Mouse (Mus musculus) kidney, postnatal 4 days (tissue): ENCODE results near the gene Tapt1.

ENCODE experiments used
- DNase-seq, 2 experiments: peaks; one replicate each; pipeline ENCODE4 v3.0.0; 2021; ENCODE audit warnings: mixed read lengths in 2 of 2

The Tapt1 gene

GRCm38 (mm10) chr5:44228756-44229155 is 2.3 kb upstream of the Tapt1 start:
- DNase-seq, result no peak

DNA sequence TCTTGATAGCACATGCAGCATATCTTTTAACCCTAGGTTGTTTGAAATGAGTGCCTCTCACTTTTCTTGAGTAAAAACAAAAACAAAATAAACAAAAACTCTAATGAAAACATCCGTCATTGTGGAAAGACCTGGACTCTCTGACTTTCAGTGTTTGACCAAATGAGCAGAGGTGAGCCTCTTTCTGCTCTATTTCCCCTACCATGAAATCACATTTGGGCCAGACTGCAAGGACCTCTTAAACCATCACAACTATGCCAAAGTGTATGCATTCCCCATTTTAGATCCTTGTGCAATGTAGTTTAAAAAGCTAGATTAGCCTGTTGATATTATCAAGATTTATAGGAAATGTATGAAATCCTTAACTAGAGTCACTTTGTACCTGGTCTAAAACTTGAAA is 1.9 kb upstream of the Tapt1 start:
- DNase-seq, result no peak

DNA sequence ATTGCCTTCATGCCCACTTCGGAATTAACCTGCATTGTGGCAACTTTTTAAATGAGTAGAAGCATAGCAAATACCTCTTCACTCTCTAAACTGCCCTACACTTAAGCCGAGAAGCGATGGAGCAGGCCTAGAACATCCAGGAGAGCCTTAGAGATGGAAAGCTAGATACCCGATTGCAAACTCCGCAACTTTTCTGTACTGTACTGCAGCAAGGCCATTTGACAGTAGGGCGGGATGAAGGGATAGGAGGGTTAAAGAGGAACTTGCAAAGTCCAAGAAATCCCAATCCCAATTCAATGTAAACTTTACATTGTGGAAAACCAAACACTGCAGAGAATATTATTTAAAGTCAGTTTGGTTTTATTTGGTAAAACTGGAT is 1.0 kb upstream of the Tapt1 start:
- DNase-seq, result no peak

DNA sequence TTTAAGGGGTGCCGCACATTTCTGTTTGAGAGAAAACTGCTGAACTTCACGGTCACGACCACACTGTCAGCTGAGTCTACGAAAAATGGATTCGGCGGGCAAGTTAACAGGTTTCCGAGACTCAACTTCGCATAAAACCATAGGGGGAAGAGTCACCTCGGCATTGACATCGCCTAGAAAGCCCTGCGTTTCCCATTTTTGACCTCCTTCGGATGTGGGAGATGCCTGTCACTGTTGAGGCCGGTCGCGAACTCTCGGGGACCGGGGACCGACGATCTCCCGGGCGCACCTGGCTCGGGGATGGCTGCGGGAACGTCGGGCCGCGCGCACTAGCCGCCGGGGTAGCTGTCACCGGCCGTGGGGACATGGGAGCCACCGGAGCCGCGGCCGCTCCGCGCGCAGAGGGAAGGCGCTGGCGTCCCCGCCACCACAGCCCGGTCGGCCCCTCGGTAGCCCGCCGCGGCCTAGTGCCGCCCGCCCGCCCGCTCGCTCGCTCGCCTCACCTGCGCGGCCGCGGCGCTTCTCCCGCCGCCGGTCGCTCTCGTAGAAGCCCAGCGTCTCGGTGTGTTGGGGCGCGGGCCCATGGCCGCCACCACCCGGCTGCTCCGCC is 410 bp downstream of the Tapt1 start:
- peak; percentile 50 to 71 for DNase-seq

DNA sequence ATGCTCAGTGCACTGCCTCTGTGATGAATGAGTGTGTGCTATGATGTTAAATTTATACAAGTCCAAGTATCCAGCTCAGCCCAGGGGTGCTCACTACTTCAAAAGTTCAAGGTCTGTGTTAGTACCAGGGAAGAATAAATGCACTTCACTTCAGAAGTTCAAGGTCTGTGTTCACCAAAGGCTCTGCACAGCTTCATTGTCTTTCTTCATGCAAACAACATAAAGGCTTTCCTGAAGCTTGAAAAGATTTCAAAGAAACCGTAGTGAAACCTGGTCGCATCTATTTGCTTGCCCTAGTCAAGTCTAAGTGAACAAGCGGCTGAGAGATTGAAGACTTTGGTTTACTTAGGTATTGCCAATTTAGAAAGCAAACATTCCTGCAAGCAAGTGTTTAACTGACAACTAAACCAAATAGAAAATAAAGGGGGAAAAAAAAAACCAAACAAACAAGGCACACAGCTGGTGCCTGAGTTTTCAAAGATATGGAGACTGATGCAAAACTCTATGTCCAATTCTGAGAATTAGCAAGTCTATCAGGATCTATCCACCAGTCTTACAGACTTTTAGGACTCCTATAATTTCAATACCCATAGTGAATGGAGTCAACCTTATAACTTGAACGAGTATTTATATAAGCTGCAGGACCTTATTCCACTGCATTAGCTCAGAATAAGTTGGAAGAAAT is 1.4 kb downstream of the Tapt1 start:
- no peak for DNase-seq

- DNase-seq, result peak; percentile 36 to 56
Observed at GRCm38 (mm10) chr5:44224251-44224650, 2.2 kb downstream of the Tapt1 start.

DNA sequence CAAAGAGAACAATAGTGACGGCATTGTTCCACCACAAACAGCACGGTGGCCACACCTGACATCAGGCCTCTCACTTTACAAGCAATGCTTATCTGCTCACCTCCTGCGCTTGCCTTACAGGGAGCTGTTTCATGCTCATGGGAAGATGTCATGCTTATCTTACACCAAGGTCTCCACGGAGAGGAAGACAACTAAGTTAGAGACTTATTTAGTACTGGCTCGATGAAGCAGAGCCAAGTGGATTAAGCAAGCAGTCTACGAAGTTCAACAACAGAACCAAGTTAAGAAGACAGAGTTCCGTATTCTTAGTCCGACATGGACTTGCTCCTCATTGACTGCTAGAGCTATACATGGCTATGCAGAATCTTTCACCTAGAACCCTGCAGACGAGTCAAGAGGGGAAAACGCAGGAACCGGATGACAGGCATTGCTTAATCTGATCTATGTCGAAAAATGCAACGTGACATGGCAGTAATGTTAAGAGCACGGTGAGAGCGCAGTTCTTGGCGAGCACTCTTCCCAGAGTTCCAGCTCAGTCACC is 3.0 kb downstream of the Tapt1 start:
- no peak for DNase-seq

- no peak for DNase-seq
Observed at GRCm38 (mm10) chr5:44220430-44220829, 6.0 kb downstream of the Tapt1 start.

DNA sequence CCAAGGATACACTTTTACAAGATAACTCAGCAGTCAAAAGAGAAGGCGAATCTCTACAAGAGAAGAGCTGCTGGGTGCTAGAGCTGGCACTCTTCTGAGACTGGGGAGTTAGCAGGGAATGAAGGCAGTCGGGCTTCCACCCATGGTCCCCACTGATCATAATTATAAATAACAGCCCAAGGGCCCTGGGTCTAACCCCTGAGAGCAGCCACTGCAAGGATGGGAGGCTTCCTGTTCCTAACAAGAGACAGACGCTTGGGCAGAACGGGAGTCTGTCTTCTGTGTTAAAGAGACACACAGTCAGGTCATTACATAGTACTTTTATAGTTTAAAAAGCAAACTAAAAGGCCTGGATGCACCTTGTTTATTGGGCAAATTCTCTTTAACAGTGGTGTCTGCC is 6.6 kb downstream of the Tapt1 start:
- no peak for DNase-seq

GRCm38 (mm10) chr5:44218483-44218882 is 7.9 kb downstream of the Tapt1 start:
- DNase-seq, result no peak

GRCm38 (mm10) chr5:44217685-44218041 is 8.8 kb downstream of the Tapt1 start:
- no peak for DNase-seq

DNA sequence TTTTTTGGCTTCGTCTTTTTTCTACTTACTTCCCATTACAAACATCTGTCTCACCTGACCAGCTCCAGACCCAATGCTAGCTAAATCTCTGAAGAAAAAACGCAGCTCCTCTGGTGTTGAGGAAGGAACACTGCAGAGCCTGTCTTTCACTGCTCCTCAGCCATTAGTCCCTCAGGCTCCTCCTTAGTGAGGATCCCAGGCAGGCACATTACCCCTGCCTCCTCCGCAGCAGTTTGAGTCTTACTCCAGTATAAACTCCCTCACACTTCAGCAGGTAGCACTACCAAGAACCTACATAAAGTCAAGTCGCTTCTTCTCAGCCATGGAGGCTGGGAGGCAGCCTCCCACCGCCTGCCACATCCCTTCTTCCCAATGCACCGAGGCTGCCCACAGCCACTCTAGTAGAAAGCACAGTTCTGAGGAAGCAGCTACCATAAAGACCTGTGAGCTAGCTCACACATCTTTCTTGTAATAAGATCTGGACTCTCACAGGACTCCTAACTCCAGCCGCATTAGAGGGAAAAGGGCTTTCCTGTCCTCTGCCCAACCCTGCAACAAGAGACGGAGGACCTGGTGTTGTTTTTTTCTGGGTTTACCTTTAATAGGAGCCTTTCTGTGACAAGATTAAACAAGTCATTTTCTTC is 9.3 kb downstream of the Tapt1 start:
- DNase-seq, result no peak

GRCm38 (mm10) chr5:44215118-44215517 is 11.3 kb downstream of the Tapt1 start:
- DNase-seq, result no peak

DNA sequence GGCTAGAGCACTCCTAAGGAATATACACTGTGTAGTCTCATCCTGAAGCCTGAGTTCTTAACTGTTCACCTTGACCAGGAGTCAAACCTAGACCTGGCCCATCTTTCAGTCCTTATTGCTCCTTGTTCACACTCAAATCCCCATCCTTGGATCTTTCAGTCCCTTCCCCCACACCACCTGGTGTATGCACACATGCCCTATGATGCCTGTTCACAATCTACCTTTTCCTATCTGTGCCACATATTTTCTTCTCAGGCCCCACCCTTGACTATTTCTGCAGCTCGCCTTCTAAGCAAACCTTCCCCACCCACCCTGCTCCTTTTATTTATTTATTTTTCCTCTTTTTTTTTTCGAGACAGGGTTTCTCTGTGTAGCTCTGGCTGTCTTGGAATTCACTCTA is 12.4 kb downstream of the Tapt1 start:
- no peak for DNase-seq

GRCm38 (mm10) chr5:44213391-44213790 is 13.0 kb downstream of the Tapt1 start:
- no peak for DNase-seq

- no peak for DNase-seq
Observed at GRCm38 (mm10) chr5:44211818-44212465, 14.5 kb downstream of the Tapt1 start.

GRCm38 (mm10) chr5:44207286-44207685 is 19.1 kb downstream of the Tapt1 start:
- no peak for DNase-seq

DNA sequence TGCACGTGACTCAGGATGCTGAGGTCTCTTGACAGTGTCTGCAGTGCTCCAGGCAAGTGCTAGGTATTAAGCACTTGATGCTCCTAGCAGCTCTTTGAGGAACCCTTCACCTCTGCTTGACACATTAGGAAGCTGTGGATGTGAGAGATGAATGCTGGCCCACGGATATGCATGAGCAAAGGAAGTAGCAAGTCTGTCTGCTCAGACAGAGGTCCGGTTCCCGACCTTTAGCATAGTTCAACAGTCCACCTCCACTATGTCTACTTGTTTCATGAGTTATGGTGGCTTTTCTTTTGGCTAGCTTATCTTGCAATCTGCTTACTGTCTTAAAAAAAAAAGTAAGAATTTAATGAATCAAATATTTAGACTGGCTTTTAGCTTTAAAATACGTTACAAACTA is 19.8 kb downstream of the Tapt1 start:
- DNase-seq, result peak in 1 of 2 experiments; percentile 16

DNA sequence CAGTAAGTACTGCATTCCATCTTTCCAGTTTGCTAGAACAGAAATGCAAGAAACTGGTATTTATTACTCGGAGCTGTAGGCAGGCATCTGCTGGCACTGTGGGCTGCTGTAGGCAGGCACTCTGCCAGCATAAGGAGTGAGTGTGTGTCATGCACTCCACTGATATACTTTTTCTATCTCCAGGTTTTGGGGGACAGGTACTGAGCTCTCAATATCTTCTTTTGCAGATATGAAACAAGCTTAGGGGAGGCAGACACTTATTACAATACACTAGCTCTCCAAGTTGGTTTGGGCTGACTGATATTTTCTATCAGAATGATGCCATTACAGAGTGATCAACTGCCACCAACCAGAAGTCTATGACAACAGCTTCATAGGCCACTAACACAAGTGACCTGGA is 23.0 kb downstream of the Tapt1 start:
- DNase-seq, result no peak

- no peak for DNase-seq
Observed at GRCm38 (mm10) chr5:44201665-44202064, 24.8 kb downstream of the Tapt1 start.

DNA sequence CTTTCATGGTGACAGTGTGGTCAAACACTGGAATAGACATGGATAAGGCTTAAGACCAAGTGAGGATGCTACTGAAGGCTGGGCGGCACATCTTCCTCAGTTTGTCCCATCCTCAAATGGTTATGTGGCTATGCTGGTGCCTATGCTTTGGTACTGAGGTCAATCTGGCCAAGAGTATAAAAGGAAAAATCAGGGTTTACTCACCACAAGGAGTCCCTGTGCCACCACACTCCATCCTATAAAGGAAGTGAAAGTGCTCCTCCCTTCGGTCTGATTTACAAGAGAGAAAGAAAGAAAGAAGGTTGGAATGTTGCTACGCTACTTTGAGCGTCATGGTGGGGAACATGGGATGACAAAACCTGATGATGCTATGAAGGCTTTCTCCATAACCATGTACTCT is 27.3 kb downstream of the Tapt1 start:
- no peak for DNase-seq

- no peak for DNase-seq
Observed at GRCm38 (mm10) chr5:44198471-44198870, 28.0 kb downstream of the Tapt1 start.

GRCm38 (mm10) chr5:44197806-44198205 is 28.6 kb downstream of the Tapt1 start:
- DNase-seq, result no peak

- no peak for DNase-seq
Observed at GRCm38 (mm10) chr5:44196167-44196566, 30.3 kb downstream of the Tapt1 start.
